In the genomic region with DNA sequence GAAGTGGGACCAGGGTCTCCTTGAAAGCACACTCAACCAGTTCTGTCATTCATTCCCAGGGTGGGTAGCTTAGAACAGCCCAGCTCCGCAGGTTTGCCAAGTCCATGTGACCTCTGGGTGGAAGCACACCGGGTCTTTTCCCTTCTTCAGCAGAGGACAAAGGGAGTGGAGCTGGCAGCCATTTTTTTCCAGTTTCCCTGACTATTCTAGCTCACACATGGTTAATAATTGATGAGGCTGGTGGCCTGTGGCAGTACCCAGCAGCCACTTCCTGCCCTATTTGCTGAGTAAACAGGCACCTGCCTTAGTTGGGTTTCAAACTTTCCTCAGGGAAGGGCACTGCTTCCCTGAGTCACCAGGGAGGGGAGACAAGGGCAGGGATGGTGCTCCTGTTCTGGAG, we compare ENCODE assay signal across 12 mouse cellular contexts. TPM values are rescaled to one million over a fixed set of nuclear protein-coding genes. Genes with fewer than 3 reads are reported as not detected.
A peak's percentile ranks its signal among the peaks of the same experiment; 100 is the strongest.
DNase-seq lines count a peak whose midpoint lies in the region; ATAC-seq and TF ChIP-seq lines count a peak whose summit lies in the region.
"Had no signal": no experiment of that assay in that cellular context is flagged by ENCODE, and none has a peak within 500 bp of the region (broad histone marks: within the 10 kb centered on the region; RNA-seq: fewer than 3 reads in every experiment).

No protein-coding gene starts in this region.

- no peak overlapping the region; the same call in 1 of the 2 replicates for H3K4me3 ChIP-seq in layer of hippocampus, adult 2 months
- no peak overlapping the region for H3K4me3 ChIP-seq in kidney, embryonic 14.5 days (ENCODE audit: low read length)
- peak overlapping the region; percentile 80 for H3K4me3 ChIP-seq in liver, embryonic 15.5 days (replicated peaks)
- H3K4me3 ChIP-seq: embryonic facial prominence, embryonic 15.5 days; limb, embryonic 10.5 days had no signal

- H3K4me2 ChIP-seq in kidney, embryonic 14.5 days (replicated peaks; ENCODE audit: low read depth, low read length), result no peak overlapping the region
- peak overlapping the region; percentile 99 for H3K4me2 ChIP-seq in liver, embryonic 15.5 days
- H3K4me2 ChIP-seq: embryonic facial prominence, embryonic 15.5 days; hindbrain, embryonic 14.5 days had no signal

- H3K9ac ChIP-seq in kidney, embryonic 14.5 days (ENCODE audit: low read depth, low read length), result no peak overlapping the region
- peak overlapping the region; percentile 93; the same call in 1 of the 2 replicates for H3K9ac ChIP-seq in liver, embryonic 15.5 days
- H3K9ac ChIP-seq: embryonic facial prominence, embryonic 15.5 days; hindbrain, embryonic 14.5 days had no signal

- H3K27me3 ChIP-seq in kidney, embryonic 14.5 days (ENCODE audit: control insufficient read depth, insufficient read depth, low read length), result peaks cover 16% of the 10 kb centered on the region
- peaks cover 2% of the 10 kb centered on the region for H3K27me3 ChIP-seq in liver, embryonic 15.5 days

- H3K4me1 ChIP-seq in kidney, embryonic 14.5 days (ENCODE audit: control insufficient read depth, insufficient read depth, low read length), result peaks cover 25% of the 10 kb centered on the region
- H3K4me1 ChIP-seq in liver, embryonic 15.5 days (replicated peaks), result peaks cover 81% of the 10 kb centered on the region

- no peak for ATAC-seq in kidney, embryonic 14.5 days (ENCODE audit: low FRiP score, low TSS enrichment)
- ATAC-seq in liver, embryonic 15.5 days (ENCODE audit: insufficient read depth), result no peak
- ATAC-seq in erythroid progenitor cell, adult 5-6 weeks (replicated peaks; ENCODE audit: low FRiP score, poor library complexity, severe bottlenecking), result no peak

- H3K27ac ChIP-seq in layer of hippocampus, adult 2 months, result peak overlapping the region; percentile 63
- peak overlapping the region; percentile 79; the same call in 1 of the 2 replicates for H3K27ac ChIP-seq in kidney, embryonic 14.5 days (ENCODE audit: low read depth, low read length)
- H3K27ac ChIP-seq in liver, embryonic 15.5 days (replicated peaks), result peak overlapping the region; percentile 95
- H3K27ac ChIP-seq: embryonic facial prominence, embryonic 15.5 days; hindbrain, embryonic 14.5 days; limb, embryonic 10.5 days had no signal

- H3K9me3 ChIP-seq in kidney, embryonic 14.5 days (ENCODE audit: control insufficient read depth, low read length), result no peaks in the 10 kb centered on the region
- H3K9me3 ChIP-seq in liver, embryonic 15.5 days (replicated peaks), result no peaks in the 10 kb centered on the region
- H3K9me3 ChIP-seq: embryonic facial prominence, embryonic 15.5 days; limb, embryonic 10.5 days had no signal

- H3K36me3 ChIP-seq in kidney, embryonic 14.5 days (ENCODE audit: control insufficient read depth, insufficient read depth, low read length), result peaks cover 34% of the 10 kb centered on the region
- peaks cover 56% of the 10 kb centered on the region for H3K36me3 ChIP-seq in liver, embryonic 15.5 days (replicated peaks)

- no peak for DNase-seq in layer of hippocampus, adult 2 months (ENCODE audit: low spot score in 2 of 2)
- DNase-seq in layer of hippocampus, adult 18-20 months (ENCODE audit: low spot score in 2 of 2), result no peak
- DNase-seq in R1 (ENCODE audit: low read depth, low spot score), result peak; percentile 58
- no peak for DNase-seq in right cerebral cortex, postnatal 10 days (ENCODE audit: low spot score in 2 of 2)
- no peak for DNase-seq in cerebellum, adult 11 months
- DNase-seq: thymus, postnatal 25 days had no signal

- WGBS in kidney, embryonic 14.5 days, result 59% methylated on average over 2 of the region's 2 CpGs
- WGBS in liver, embryonic 15.5 days (ENCODE audit: insufficient replicate concordance), result 55% methylated on average over 2 of the region's 2 CpGs

- no peak for TF ChIP-seq CTCF in layer of hippocampus, adult 2 months (conservative IDR thresholded peaks at IDR 0.05)

RNA-seq across cellular contexts. Expression of a gene that starts 3.8 kb away (rescaled TPM):
- total RNA-seq in layer of hippocampus, adult 2 months (2021), result 10 to 100 TPM; 88.6 to 93.7 TPM
- total RNA-seq in layer of hippocampus, adult 18-20 months (2021), result 10 to 100 TPM; 77.3 to 86.6 TPM
- polyA plus RNA-seq in kidney, embryonic 14.5 days (2014; fragmentation: Nextera tagmentation; extraction: Ambion mirVana), result 125 and 129 TPM in 2 replicates
- polyA plus RNA-seq in liver, embryonic 15.5 days (2015; fragmentation: Nextera tagmentation; extraction: Ambion mirVana), result 80.2 and 84.8 TPM in 2 replicates
- 96.0 and 112 TPM in 2 replicates for total RNA-seq in erythroid progenitor cell, adult 5-6 weeks (2015; ENCODE audit: low replicate concordance)
- 82.3 and 141 TPM in 2 replicates for total RNA-seq in erythroid progenitor cell, adult 5-6 weeks (2017; ENCODE audit: low replicate concordance)

RNA-seq across cellular contexts. Expression of a gene that starts 3.8 kb away (rescaled TPM):
- total RNA-seq in layer of hippocampus, adult 2 months (2021), result 10 to 100 TPM; 16.9 to 17.7 TPM
- total RNA-seq in layer of hippocampus, adult 18-20 months (2021), result 10 to 100 TPM; 12.0 to 13.4 TPM
- polyA plus RNA-seq in kidney, embryonic 14.5 days (2014; fragmentation: Nextera tagmentation; extraction: Ambion mirVana), result 18.1 and 34.4 TPM in 2 replicates
- polyA plus RNA-seq in liver, embryonic 15.5 days (2015; fragmentation: Nextera tagmentation; extraction: Ambion mirVana), result 3.2 and 4.5 TPM in 2 replicates
- total RNA-seq in erythroid progenitor cell, adult 5-6 weeks (2015; ENCODE audit: low replicate concordance), result 23.1 and 23.9 TPM in 2 replicates
- total RNA-seq in erythroid progenitor cell, adult 5-6 weeks (2017; ENCODE audit: low replicate concordance), result 14.2 and 43.3 TPM in 2 replicates

RNA-seq across cellular contexts. Expression of a gene that starts 5.2 kb away (rescaled TPM):
- total RNA-seq in layer of hippocampus, adult 2 months (2021), result 100 to 1,000 TPM; 533 to 543 TPM
- total RNA-seq in layer of hippocampus, adult 18-20 months (2021), result 100 to 1,000 TPM; 524 to 572 TPM
- polyA plus RNA-seq in kidney, embryonic 14.5 days (2014; fragmentation: Nextera tagmentation; extraction: Ambion mirVana), result 31.6 and 32.1 TPM in 2 replicates
- 372 and 392 TPM in 2 replicates for polyA plus RNA-seq in liver, embryonic 15.5 days (2015; fragmentation: Nextera tagmentation; extraction: Ambion mirVana)
- 474 and 550 TPM in 2 replicates for total RNA-seq in erythroid progenitor cell, adult 5-6 weeks (2015; ENCODE audit: low replicate concordance)
- total RNA-seq in erythroid progenitor cell, adult 5-6 weeks (2017; ENCODE audit: low replicate concordance), result 246 TPM in 2 replicates

RNA-seq across cellular contexts. Expression of a gene that starts 17.5 kb away (rescaled TPM):
- not detected for total RNA-seq in layer of hippocampus, adult 2 months (2021)
- not detected for total RNA-seq in layer of hippocampus, adult 18-20 months (2021)
- not detected in 2 replicates for polyA plus RNA-seq in kidney, embryonic 14.5 days (2014; fragmentation: Nextera tagmentation; extraction: Ambion mirVana)
- not detected in 2 replicates for polyA plus RNA-seq in liver, embryonic 15.5 days (2015; fragmentation: Nextera tagmentation; extraction: Ambion mirVana)
- total RNA-seq in erythroid progenitor cell, adult 5-6 weeks (2015; ENCODE audit: low replicate concordance), result not detected in 2 replicates
- total RNA-seq in erythroid progenitor cell, adult 5-6 weeks (2017; ENCODE audit: low replicate concordance), result not detected in 2 replicates
- polyA plus RNA-seq: embryonic facial prominence, embryonic 15.5 days; hindbrain, embryonic 14.5 days; limb, embryonic 10.5 days had no signal

RNA-seq across cellular contexts. Expression of a gene that starts 21.8 kb away (rescaled TPM):
- total RNA-seq in layer of hippocampus, adult 2 months (2021), result 10 to 100 TPM; 69.6 to 82.8 TPM
- total RNA-seq in layer of hippocampus, adult 18-20 months (2021), result 100 to 1,000 TPM in 1 of 2 experiments, 10 to 100 TPM in 1; 93.4 to 100 TPM
- polyA plus RNA-seq in kidney, embryonic 14.5 days (2014; fragmentation: Nextera tagmentation; extraction: Ambion mirVana), result 13.2 and 14.4 TPM in 2 replicates
- 28.9 and 32.4 TPM in 2 replicates for polyA plus RNA-seq in liver, embryonic 15.5 days (2015; fragmentation: Nextera tagmentation; extraction: Ambion mirVana)
- 154 and 158 TPM in 2 replicates for total RNA-seq in erythroid progenitor cell, adult 5-6 weeks (2015; ENCODE audit: low replicate concordance)
- total RNA-seq in erythroid progenitor cell, adult 5-6 weeks (2017; ENCODE audit: low replicate concordance), result 356 and 386 TPM in 2 replicates
